Mouse (Mus musculus): ENCODE measurements at regions not wholly inside any gene's neighbourhood (a gene's known extent, or its start where the extent isn't known, plus 50 kb on each side); places are given as distances from the start of the nearest gene placed in this dataset.

GRCm38 (mm10) chr2:79532610-79533160 is 76.1 kb upstream of the Cerkl start:
- H3K9me3 ChIP-seq, result no peaks in the 10 kb centered on the region
- no peak overlapping the region for H3K4me2 ChIP-seq (replicated peaks)
- no peaks in the 10 kb centered on the region; the same call in 1 of the 2 replicates for H3K27me3 ChIP-seq
- H3K9ac ChIP-seq, result no peak overlapping the region
- 65% methylated on average over 3 of the region's 3 CpGs for WGBS
- H3K36me3 ChIP-seq, result no peaks in the 10 kb centered on the region
- no peak overlapping the region for H3K27ac ChIP-seq
- no peak overlapping the region for H3K4me3 ChIP-seq
- no peak for ATAC-seq (ENCODE audit: insufficient number of reproducible peaks, insufficient read depth, low FRiP score, low TSS enrichment)
- H3K4me1 ChIP-seq, result 0 out of 2 replicates have a peak, but pooled peaks cover 4% of the 10 kb centered on the region

DNA sequence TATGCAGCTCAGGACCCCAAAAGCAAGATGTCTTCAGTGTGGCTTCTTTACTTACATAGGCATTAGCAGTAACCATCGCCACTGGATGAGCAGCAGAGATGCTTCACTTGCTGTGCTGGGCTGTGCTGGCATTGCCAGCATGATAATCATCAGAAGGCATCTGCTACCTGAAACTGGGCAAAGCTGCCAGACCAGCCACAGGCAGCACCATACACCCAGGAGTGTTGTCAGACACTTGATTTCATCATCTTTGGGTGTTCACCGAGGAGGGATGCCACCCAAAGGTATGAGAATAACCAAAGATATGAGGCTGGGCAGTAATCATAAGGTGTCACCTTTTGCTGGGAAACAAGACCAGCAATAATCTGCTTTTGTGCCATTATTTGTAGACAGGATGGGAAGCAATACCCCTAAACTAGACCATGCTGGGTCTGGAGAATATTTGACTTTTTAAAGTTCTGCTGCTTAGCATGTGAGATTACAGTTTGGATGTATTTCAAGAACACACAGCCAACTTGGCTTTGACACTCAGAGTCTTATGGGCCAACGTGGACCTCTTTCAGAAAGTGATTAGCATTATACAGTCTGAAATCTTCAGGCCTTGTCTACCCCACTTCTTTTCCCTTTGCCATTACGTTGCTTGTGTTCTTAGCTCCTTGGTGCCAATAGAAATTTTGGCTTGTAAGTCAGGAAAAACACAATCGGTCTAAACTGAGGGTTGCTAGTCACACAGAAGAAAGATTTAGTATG is 80.7 kb upstream of the Cerkl start:
- no peak for ATAC-seq (ENCODE audit: insufficient number of reproducible peaks, insufficient read depth, low FRiP score, low TSS enrichment)
- Histone ChIP-seq H3K4me3 (no peak overlapping the region), H3K36me3 (no peaks in the 10 kb centered on the region), H3K9me3 (no peaks in the 10 kb centered on the region), H3K9ac (no peak overlapping the region), H3K27me3 (no peaks in the 10 kb centered on the region), H3K27ac (no peak overlapping the region), H3K4me2 (replicated peaks) (no peak overlapping the region), H3K4me1 (0 out of 2 replicates have a peak, but pooled peaks cover 2% of the 10 kb centered on the region)
- WGBS, result 84% methylated on average over 5 of the region's 5 CpGs

DNA sequence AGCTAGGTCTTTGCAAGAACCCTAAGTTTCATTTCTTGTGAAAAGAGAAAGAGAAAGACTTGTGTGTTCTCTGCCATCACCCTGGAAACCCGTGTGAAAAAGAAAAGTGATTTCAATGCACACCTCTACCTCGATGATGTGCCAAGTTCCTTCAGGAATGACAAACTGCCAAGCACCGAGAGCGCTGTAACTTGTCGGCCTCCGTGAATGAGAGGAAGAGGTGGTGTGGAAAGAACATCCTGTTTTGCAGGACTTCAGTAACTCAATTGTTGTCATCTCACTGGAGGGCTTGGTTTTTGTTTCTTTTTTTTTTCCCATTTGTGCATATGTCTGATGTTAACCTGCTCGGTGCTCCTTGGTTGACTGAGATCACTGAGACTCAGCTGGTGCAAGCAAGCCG is 83.8 kb upstream of the Cerkl start:
- H3K27me3 ChIP-seq, result no peaks in the 10 kb centered on the region
- no peak overlapping the region for H3K27ac ChIP-seq
- no peak overlapping the region for H3K4me2 ChIP-seq (replicated peaks)
- H3K4me1 ChIP-seq, result 0 out of 2 replicates have a peak, but pooled peaks cover 2% of the 10 kb centered on the region
- no peaks in the 10 kb centered on the region for H3K36me3 ChIP-seq
- no peak overlapping the region for H3K4me3 ChIP-seq
- 96% methylated on average over 8 of the region's 8 CpGs for WGBS
- no peak for ATAC-seq (ENCODE audit: insufficient number of reproducible peaks, insufficient read depth, low FRiP score, low TSS enrichment)
- H3K9ac ChIP-seq, result no peak overlapping the region
- H3K9me3 ChIP-seq, result no peaks in the 10 kb centered on the region

GRCm38 (mm10) chr2:79542191-79542980 is 85.8 kb upstream of the Cerkl start:
- Histone ChIP-seq H3K36me3 (no peaks in the 10 kb centered on the region), H3K27ac (no peak overlapping the region), H3K9me3 (no peaks in the 10 kb centered on the region), H3K27me3 (no peaks in the 10 kb centered on the region), H3K4me1 (0 out of 2 replicates have a peak, but pooled peaks cover 2% of the 10 kb centered on the region), H3K4me2 (replicated peaks) (no peak overlapping the region), H3K4me3 (no peak overlapping the region), H3K9ac (no peak overlapping the region)
- no peak for ATAC-seq (ENCODE audit: insufficient number of reproducible peaks, insufficient read depth, low FRiP score, low TSS enrichment)
- WGBS, result 81% methylated on average over 6 of the region's 6 CpGs

DNA sequence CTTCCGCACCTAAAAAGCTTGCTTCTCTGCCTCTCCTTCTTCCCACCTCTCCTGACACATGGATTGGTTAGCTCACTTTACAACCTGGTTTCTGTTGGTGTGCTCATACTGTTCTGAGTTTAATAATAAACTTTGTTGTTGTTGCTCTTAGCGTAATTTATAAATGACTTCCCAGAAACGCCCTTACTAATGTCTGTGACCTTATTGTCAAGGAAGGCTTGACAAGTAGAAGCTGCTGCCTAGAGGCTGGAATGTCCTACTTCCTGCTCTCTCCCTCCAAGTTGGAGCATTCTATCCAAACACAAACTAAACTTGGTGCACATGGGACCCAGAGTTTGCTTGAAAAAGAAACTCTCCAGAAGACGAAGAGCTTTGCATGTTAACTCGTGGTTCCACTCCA is 86.9 kb upstream of the Cerkl start:
- Histone ChIP-seq H3K4me2 (replicated peaks) (no peak overlapping the region), H3K4me1 (no peaks in the 10 kb centered on the region), H3K36me3 (no peaks in the 10 kb centered on the region), H3K27me3 (no peaks in the 10 kb centered on the region), H3K4me3 (no peak overlapping the region), H3K9ac (no peak overlapping the region), H3K9me3 (no peaks in the 10 kb centered on the region), H3K27ac (no peak overlapping the region)
- 59% methylated on average over 5 of the region's 5 CpGs for WGBS
- no peak for ATAC-seq (ENCODE audit: insufficient number of reproducible peaks, insufficient read depth, low FRiP score, low TSS enrichment)

GRCm38 (mm10) chr2:79543948-79544792 is 87.6 kb upstream of the Cerkl start:
- Histone ChIP-seq H3K9me3 (no peaks in the 10 kb centered on the region), H3K4me1 (no peaks in the 10 kb centered on the region), H3K4me3 (no peak overlapping the region), H3K27me3 (no peaks in the 10 kb centered on the region), H3K27ac (no peak overlapping the region), H3K9ac (no peak overlapping the region), H3K4me2 (replicated peaks) (no peak overlapping the region), H3K36me3 (no peaks in the 10 kb centered on the region)
- whole genome bisulfite sequencing, result 87% methylated on average over 8 of the region's 8 CpGs
- no peak for ATAC-seq (ENCODE audit: insufficient number of reproducible peaks, insufficient read depth, low FRiP score, low TSS enrichment)

DNA sequence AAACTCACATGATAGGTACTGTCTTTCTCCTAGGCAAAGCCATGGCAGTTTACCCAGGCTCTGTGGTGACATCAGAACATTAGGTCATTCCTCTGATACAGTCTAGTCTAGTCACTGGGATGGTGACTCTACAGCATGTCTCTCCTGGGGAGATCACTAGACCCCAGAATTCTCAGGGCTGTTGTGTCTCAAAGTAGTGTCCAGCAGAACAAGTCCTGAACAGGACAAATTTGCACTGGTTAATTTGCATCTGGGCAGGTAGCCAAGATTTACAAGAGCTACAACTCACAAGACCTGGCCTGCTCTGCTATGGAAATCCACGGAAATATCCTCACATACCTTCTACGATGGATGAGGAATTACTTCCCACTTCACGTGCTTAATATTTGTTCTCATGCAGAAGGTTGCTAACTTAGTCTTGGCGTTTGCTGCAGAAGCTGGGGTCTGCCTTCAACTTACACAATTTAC is 88.2 kb upstream of the Cerkl start:
- Histone ChIP-seq H3K9me3 (no peaks in the 10 kb centered on the region), H3K27me3 (no peaks in the 10 kb centered on the region), H3K36me3 (no peaks in the 10 kb centered on the region), H3K9ac (no peak overlapping the region), H3K4me3 (no peak overlapping the region), H3K27ac (no peak overlapping the region), H3K4me1 (no peaks in the 10 kb centered on the region), H3K4me2 (replicated peaks) (no peak overlapping the region)
- 83% methylated on average over 4 of the region's 4 CpGs for WGBS
- no peak for ATAC-seq (ENCODE audit: insufficient number of reproducible peaks, insufficient read depth, low FRiP score, low TSS enrichment)

DNA sequence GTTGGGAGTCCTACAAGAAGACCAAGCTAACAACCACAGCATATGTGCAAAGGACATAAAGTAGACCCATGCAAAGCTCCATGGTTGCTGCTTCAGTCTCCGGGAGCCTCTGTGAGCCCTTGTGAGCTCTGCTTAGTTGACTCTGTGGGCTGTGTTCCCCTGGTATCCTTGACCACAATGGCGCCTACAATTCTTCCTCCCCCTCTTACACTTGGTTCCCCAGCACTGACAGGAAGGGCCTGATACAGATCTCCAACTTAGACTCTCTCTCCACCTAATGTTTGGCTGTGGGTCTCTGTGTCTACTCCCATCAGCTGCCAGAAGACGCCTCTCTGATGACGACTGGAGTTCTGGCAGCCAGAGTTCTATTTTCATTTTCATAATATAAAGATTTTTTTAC is 88.9 kb upstream of the Itprid2 start:
- H3K4me2 ChIP-seq (replicated peaks), result no peak overlapping the region
- no peaks in the 10 kb centered on the region for H3K4me1 ChIP-seq
- no peaks in the 10 kb centered on the region for H3K27me3 ChIP-seq
- H3K27ac ChIP-seq, result no peak overlapping the region
- no peak overlapping the region for H3K4me3 ChIP-seq
- WGBS, result 84% methylated on average over 4 of the region's 4 CpGs
- ATAC-seq (ENCODE audit: insufficient number of reproducible peaks, insufficient read depth, low FRiP score, low TSS enrichment), result no peak
- no peaks in the 10 kb centered on the region for H3K36me3 ChIP-seq
- H3K9me3 ChIP-seq, result no peaks in the 10 kb centered on the region
- H3K9ac ChIP-seq, result no peak overlapping the region

- no peak for ATAC-seq (ENCODE audit: insufficient number of reproducible peaks, insufficient read depth, low FRiP score, low TSS enrichment)
- 74% methylated on average over 3 of the region's 3 CpGs for whole genome bisulfite sequencing
These were observed 87.9 kb upstream of the Itprid2 start for GRCm38 (mm10) chr2:79547284-79547683.

GRCm38 (mm10) chr2:79548039-79548600 is 87.0 kb upstream of the Itprid2 start:
- no peaks in the 10 kb centered on the region for H3K9me3 ChIP-seq
- no peak overlapping the region for H3K27ac ChIP-seq
- H3K9ac ChIP-seq, result no peak overlapping the region
- no peak for ATAC-seq (ENCODE audit: insufficient number of reproducible peaks, insufficient read depth, low FRiP score, low TSS enrichment)
- H3K36me3 ChIP-seq, result no peaks in the 10 kb centered on the region
- H3K4me1 ChIP-seq, result no peaks in the 10 kb centered on the region
- H3K27me3 ChIP-seq, result no peaks in the 10 kb centered on the region
- no peak overlapping the region for H3K4me2 ChIP-seq (replicated peaks)
- H3K4me3 ChIP-seq, result no peak overlapping the region
- WGBS, result 78% methylated on average over 8 of the region's 8 CpGs

More at GRCm38 (mm10) chr2:79547284-79547683, 87.9 kb upstream of the Itprid2 start:
- Histone ChIP-seq H3K27ac (no peak overlapping the region), H3K4me3 (no peak overlapping the region), H3K4me1 (no peaks in the 10 kb centered on the region), H3K27me3 (no peaks in the 10 kb centered on the region), H3K4me2 (replicated peaks) (no peak overlapping the region), H3K9ac (no peak overlapping the region), H3K36me3 (no peaks in the 10 kb centered on the region), H3K9me3 (no peaks in the 10 kb centered on the region)

- H3K4me2 ChIP-seq (replicated peaks), result no peak overlapping the region
- H3K9ac ChIP-seq, result no peak overlapping the region
- H3K9me3 ChIP-seq, result no peaks in the 10 kb centered on the region
- no peak overlapping the region for H3K27ac ChIP-seq
- 80% methylated on average over 3 of the region's 3 CpGs for WGBS
- ATAC-seq (ENCODE audit: insufficient number of reproducible peaks, insufficient read depth, low FRiP score, low TSS enrichment), result no peak
- no peaks in the 10 kb centered on the region for H3K36me3 ChIP-seq
- H3K4me1 ChIP-seq, result no peaks in the 10 kb centered on the region
- no peaks in the 10 kb centered on the region for H3K27me3 ChIP-seq
- no peak overlapping the region for H3K4me3 ChIP-seq
These were observed 85.4 kb upstream of the Itprid2 start for GRCm38 (mm10) chr2:79549781-79550180.

All from embryonic facial prominence, embryonic 12.5 days (tissue).